Mouse (Mus musculus) adrenal gland, postnatal 10 days (tissue): ENCODE results near the gene Taf6l. TPM values are rescaled to one million over a fixed set of nuclear protein-coding genes. Genes with fewer than 3 reads are reported as not detected.
A peak's percentile ranks its signal among the peaks of the same experiment; 100 is the strongest.

ENCODE experiments used
- DNase-seq: peaks from one replicate; pipeline ENCODE4 v3.0.0; 2021; ENCODE audit warnings: mixed read lengths
- total RNA-seq, 2 experiments: library from RNA; stranded (reverse); gene quantifications; 2 replicates each; pipeline ENCODE4 v1.2.3; 2021

Gene Taf6l
- total RNA-seq, 2 experiments from 2014 or later: 12.4 to 19.5 TPM

GRCm38 (mm10) chr19:8790171-8790570 lies 4.0 kb upstream of the Taf6l start:
- no peak for DNase-seq

GRCm38 (mm10) chr19:8789171-8789570 lies 3.0 kb upstream of the Taf6l start:
- DNase-seq: no peak

- DNase-seq: no peak
Observed at GRCm38 (mm10) chr19:8788521-8788920, 2.3 kb upstream of the Taf6l start.

GRCm38 (mm10) chr19:8774951-8775421 lies 11.2 kb downstream of the Taf6l start:
- peak; percentile 62 for DNase-seq

GRCm38 (mm10) chr19:8774086-8774835 lies 12.0 kb downstream of the Taf6l start, which contains the start of gene Tmem179b:
TSS of gene Tmem179b (minus strand) at chr19:8774467.
- peak; percentile 98 for DNase-seq

GRCm38 (mm10) chr19:8773409-8773808 lies 12.8 kb downstream of the Taf6l start:
- DNase-seq: no peak

- no peak for DNase-seq
Observed at GRCm38 (mm10) chr19:8772996-8773395, 13.2 kb downstream of the Taf6l start.

- DNase-seq: peak; percentile 90
Observed at GRCm38 (mm10) chr19:8770567-8771270, 15.5 kb downstream of the Taf6l start, which contains the start of gene Tmem223. TSS of gene Tmem223 (plus strand) at chr19:8770996.

- no peak for DNase-seq
Observed at GRCm38 (mm10) chr19:8765562-8765961, 20.7 kb downstream of the Taf6l start.

- DNase-seq: no peak
Observed at GRCm38 (mm10) chr19:8763276-8763675, 22.9 kb downstream of the Taf6l start.

GRCm38 (mm10) chr19:8760757-8761156 lies 25.5 kb downstream of the Taf6l start:
- no peak for DNase-seq

- DNase-seq: no peak
Observed at GRCm38 (mm10) chr19:8758899-8759298, 27.3 kb downstream of the Taf6l start.

GRCm38 (mm10) chr19:8757471-8757998 lies 28.7 kb downstream of the Taf6l start:
- DNase-seq: no peak

- peak; percentile 98 for DNase-seq
Observed at GRCm38 (mm10) chr19:8756635-8757387, 29.4 kb downstream of the Taf6l start, which contains the start of gene Nxf1. TSS of gene Nxf1 (plus strand) at chr19:8757073.

- DNase-seq: no peak
Observed at GRCm38 (mm10) chr19:8755652-8756051, 30.6 kb downstream of the Taf6l start.

- no peak for DNase-seq
Observed at GRCm38 (mm10) chr19:8747368-8747767, 38.8 kb downstream of the Taf6l start.

GRCm38 (mm10) chr19:8745382-8745781 lies 40.8 kb downstream of the Taf6l start:
- DNase-seq: no peak

- peak; percentile 21 for DNase-seq
Observed at GRCm38 (mm10) chr19:8742176-8742575, 44.0 kb downstream of the Taf6l start.

GRCm38 (mm10) chr19:8741243-8741869 lies 44.9 kb downstream of the Taf6l start, which contains the start of gene Stx5a:
TSS of gene Stx5a (plus strand) at chr19:8741413.
- DNase-seq: peak; percentile 95

- peak; percentile 19 for DNase-seq
Observed at GRCm38 (mm10) chr19:8740603-8741002, 45.6 kb downstream of the Taf6l start, which contains the start of gene 1700092M07Rik. TSS of gene 1700092M07Rik (plus strand) at chr19:8740718.

GRCm38 (mm10) chr19:8739646-8740045 lies 46.6 kb downstream of the Taf6l start:
- no peak for DNase-seq

GRCm38 (mm10) chr19:8738911-8739310 lies 47.3 kb downstream of the Taf6l start:
- no peak for DNase-seq
